9 mouse cellular contexts compared by ENCODE assay signal in genomic region chr9:120073169-120073568, GRCm38 (mm10). TPM values are rescaled to one million over a fixed set of nuclear protein-coding genes. Genes with fewer than 3 reads are reported as not detected.
DNase-seq lines count a peak whose midpoint lies in the region; ATAC-seq and TF ChIP-seq lines count a peak whose summit lies in the region.
"Had no signal": no experiment of that assay in that cellular context is flagged by ENCODE, and none has a peak within 500 bp of the region (broad histone marks: within the 10 kb centered on the region; RNA-seq: fewer than 3 reads in every experiment).

No protein-coding gene starts in this region.

- H3K27me3 ChIP-seq in heart, embryonic 11.5 days (ENCODE audit: control insufficient read depth, insufficient read depth, low read length), result 0 out of 2 replicates have a peak, but pooled peaks cover 3% of the 10 kb centered on the region
- H3K27me3 ChIP-seq in liver, embryonic 14.5 days (ENCODE audit: control insufficient read depth, insufficient read depth, low read length), result no peaks in the 10 kb centered on the region
- H3K27me3 ChIP-seq: hindbrain, embryonic 15.5 days had no signal

- peak; percentile 96 for TF ChIP-seq CTCF in liver, embryonic 14.5 days (IDR thresholded peaks at IDR 0.05; ENCODE audit: low read depth)

- H3K9me3 ChIP-seq in heart, embryonic 11.5 days (replicated peaks; ENCODE audit: control insufficient read depth, low read length), result no peaks in the 10 kb centered on the region
- H3K9me3 ChIP-seq in liver, embryonic 14.5 days (ENCODE audit: control insufficient read depth, low read length), result no peaks in the 10 kb centered on the region
- H3K9me3 ChIP-seq: hindbrain, embryonic 15.5 days had no signal

- no peaks in the 10 kb centered on the region for H3K36me3 ChIP-seq in heart, embryonic 11.5 days (ENCODE audit: control insufficient read depth, insufficient read depth, low read length)
- H3K36me3 ChIP-seq in liver, embryonic 14.5 days (replicated peaks; ENCODE audit: control insufficient read depth, insufficient read depth, low read depth), result no peaks in the 10 kb centered on the region
- H3K36me3 ChIP-seq: hindbrain, embryonic 15.5 days had no signal

- peak; percentile 10; the same call in 1 of the 2 replicates for ATAC-seq in heart, embryonic 11.5 days (replicated peaks; ENCODE audit: insufficient number of reproducible peaks, low FRiP score, low TSS enrichment)
- ATAC-seq in liver, embryonic 14.5 days (ENCODE audit: insufficient read depth), result no peak

- WGBS in heart, embryonic 11.5 days (ENCODE audit: insufficient replicate concordance), result 20% methylated on average over 3 of the region's 3 CpGs
- WGBS in liver, embryonic 14.5 days (ENCODE audit: insufficient replicate concordance), result 8% methylated on average over 3 of the region's 3 CpGs

- H3K27ac ChIP-seq in heart, embryonic 11.5 days (ENCODE audit: low read depth, low read length), result no peak overlapping the region
- H3K27ac ChIP-seq in liver, embryonic 14.5 days, result no peak overlapping the region
- H3K27ac ChIP-seq: hindbrain, embryonic 15.5 days had no signal

- no peak overlapping the region for H3K9ac ChIP-seq in heart, embryonic 11.5 days (ENCODE audit: low read depth, low read length)
- H3K9ac ChIP-seq in liver, embryonic 14.5 days (replicated peaks), result no peak overlapping the region
- H3K9ac ChIP-seq: hindbrain, embryonic 15.5 days had no signal

- H3K4me3 ChIP-seq in heart, embryonic 11.5 days (ENCODE audit: low read depth, low read length), result no peak overlapping the region
- H3K4me3 ChIP-seq in liver, embryonic 14.5 days (ENCODE audit: insufficient read depth in 1 of 2, low read depth in 2 of 2, low read length in 2 of 2), result no peak overlapping the region
- H3K4me3 ChIP-seq: hindbrain, embryonic 15.5 days had no signal

- TF ChIP-seq EP300 in liver, embryonic 14.5 days (IDR thresholded peaks at IDR 0.05; ENCODE audit: low read depth), result no peak

- no peak overlapping the region for H3K4me2 ChIP-seq in heart, embryonic 11.5 days
- no peak overlapping the region for H3K4me2 ChIP-seq in liver, embryonic 14.5 days (ENCODE audit: low read depth)
- H3K4me2 ChIP-seq: hindbrain, embryonic 15.5 days had no signal

- H3K4me1 ChIP-seq in heart, embryonic 11.5 days (ENCODE audit: control insufficient read depth, insufficient read depth, low read length), result no peaks in the 10 kb centered on the region
- H3K4me1 ChIP-seq in liver, embryonic 14.5 days (replicated peaks; ENCODE audit: control insufficient read depth in 2 of 2, insufficient read depth in 2 of 2, low read length in 1 of 2), result no peaks in the 10 kb centered on the region; a peak in 1 of 4 replicates
- H3K4me1 ChIP-seq: hindbrain, embryonic 15.5 days had no signal

- peak; percentile 63 for DNase-seq in CD4-positive helper T cell, adult 2 months (ENCODE audit: low read depth, low spot score)
- DNase-seq in adrenal gland, adult 8-10 months, result peak; percentile 61
- peak; percentile 81 for DNase-seq in embryo, embryonic 9.5 days (ENCODE audit: extremely low spot score)
- peak; percentile 79 to 86 for DNase-seq in kidney, postnatal 25 days
- peak; percentile 26 to 37 (median 28) for DNase-seq in liver, embryonic 14.5 days (ENCODE audit: low read depth in 3 of 3, low spot score in 3 of 3)
- peak; percentile 79 for DNase-seq in ovary, postnatal 36 days (ENCODE audit: low spot score)
- peak; percentile 31 to 62 for DNase-seq in thymus, postnatal 10 days (ENCODE audit: low spot score in 2 of 2)

RNA-seq across cellular contexts. Expression of gene Cx3cr1, which starts 3.5 kb away (rescaled TPM):
- 10 to 100 TPM in 2 of 4 experiments, 1 to 10 TPM in 2; 5.7 to 18.2 (median 12.4) TPM for total RNA-seq in adrenal gland, adult 8-10 months (2022)
- 2.3 and 3.1 TPM in 2 replicates for polyA plus RNA-seq in heart, embryonic 11.5 days (2014; fragmentation: Nextera tagmentation; extraction: Ambion mirVana)
- 1.4 and 1.5 TPM in 2 replicates for polyA plus RNA-seq in liver, embryonic 14.5 days (2012; rRNA removed)
- 0.69 and 1.3 TPM in 2 replicates for polyA plus RNA-seq in liver, embryonic 14.5 days (2014; fragmentation: Nextera tagmentation; extraction: Ambion mirVana)

RNA-seq across cellular contexts. Expression of gene Ccr8, which starts 18.7 kb away (rescaled TPM):
- not detected for total RNA-seq in adrenal gland, adult 8-10 months (2022)
- not detected in 2 replicates for polyA plus RNA-seq in heart, embryonic 11.5 days (2014; fragmentation: Nextera tagmentation; extraction: Ambion mirVana)
- polyA plus RNA-seq in liver, embryonic 14.5 days (2012; rRNA removed), result not detected in 2 replicates
- polyA plus RNA-seq in liver, embryonic 14.5 days (2014; fragmentation: Nextera tagmentation; extraction: Ambion mirVana), result not detected in 2 replicates
- polyA plus RNA-seq: hindbrain, embryonic 15.5 days had no signal

RNA-seq across cellular contexts. Expression of gene Slc25a38, which starts 37.0 kb away (rescaled TPM):
- 10 to 100 TPM; 30.0 to 35.8 (median 30.9) TPM for total RNA-seq in adrenal gland, adult 8-10 months (2022)
- 35.4 and 40.5 TPM in 2 replicates for polyA plus RNA-seq in heart, embryonic 11.5 days (2014; fragmentation: Nextera tagmentation; extraction: Ambion mirVana)
- polyA plus RNA-seq in liver, embryonic 14.5 days (2012; rRNA removed), result 94.3 and 106 TPM in 2 replicates
- polyA plus RNA-seq in liver, embryonic 14.5 days (2014; fragmentation: Nextera tagmentation; extraction: Ambion mirVana), result 118 and 136 TPM in 2 replicates

RNA-seq across cellular contexts. Expression of gene Xirp1, which starts 49.8 kb away (rescaled TPM):
- total RNA-seq in adrenal gland, adult 8-10 months (2022), result under 1 TPM; 0.06 to 0.16 (median 0.10) TPM
- 38.2 and 64.5 TPM in 2 replicates for polyA plus RNA-seq in heart, embryonic 11.5 days (2014; fragmentation: Nextera tagmentation; extraction: Ambion mirVana)
- not detected in 2 replicates for polyA plus RNA-seq in liver, embryonic 14.5 days (2012; rRNA removed)
- polyA plus RNA-seq in liver, embryonic 14.5 days (2014; fragmentation: Nextera tagmentation; extraction: Ambion mirVana), result not detected in 2 replicates
- polyA plus RNA-seq: hindbrain, embryonic 15.5 days had no signal

RNA-seq across cellular contexts. Expression of gene Rpsa, which starts 54.3 kb away (rescaled TPM):
- total RNA-seq in adrenal gland, adult 8-10 months (2022), result 100 to 1,000 TPM; 670 to 850 (median 733) TPM
- polyA plus RNA-seq in heart, embryonic 11.5 days (2014; fragmentation: Nextera tagmentation; extraction: Ambion mirVana), result 1,140 and 1,315 TPM in 2 replicates
- 1,110 and 1,446 TPM in 2 replicates for polyA plus RNA-seq in liver, embryonic 14.5 days (2012; rRNA removed)
- polyA plus RNA-seq in liver, embryonic 14.5 days (2014; fragmentation: Nextera tagmentation; extraction: Ambion mirVana), result 1,498 and 1,559 TPM in 2 replicates

Comparison
In these comparisons a context has a peak if more than half of its experiments do, and no peak if none do; other contexts are left out.
1. DNase-seq: peak in every context shown above with its lines; median percentile 82 in kidney, postnatal 25 days; 81 in embryo, embryonic 9.5 days; 79 in ovary, postnatal 36 days; 63 in CD4-positive helper T cell, adult 2 months; 61 in adrenal gland, adult 8-10 months; 46 in thymus, postnatal 10 days; 28 in liver, embryonic 14.5 days.